Mouse (Mus musculus) ES-Bruce4 (cell line): Measurements from ENCODE around the gene Epx.

Experiments
- CTCF ChIP-seq: IDR thresholded peaks from one replicate; pipeline ENCODE4 v1.8.1; 2011; ENCODE audit warnings: low read depth, low read length
- EP300 ChIP-seq: IDR thresholded peaks from 2 replicates; pipeline ENCODE4 v1.6.1; 2011; ENCODE audit warnings: low read depth, low read length; ENCODE audit not compliant: insufficient read depth
- POLR2A ChIP-seq: IDR thresholded peaks from one replicate; pipeline ENCODE4 v1.8.1; 2011; ENCODE audit warnings: low read length; ENCODE audit not compliant: insufficient read depth

GRCm38 (mm10) chr11:87892168-87892567, 16.8 kb upstream of the Epx start, which contains the start of gene Olfr462:
- TF ChIP-seq CTCF: no peak
- TF ChIP-seq POLR2A: no peak
- TF ChIP-seq EP300: no peak
